Mouse (Mus musculus): ENCODE results near the gene Amotl2. TPM values are rescaled to one million over a fixed set of nuclear protein-coding genes. Genes with fewer than 3 reads are reported as not detected.

Gene Amotl2
- 10 to 100 TPM; 15.2 to 16.5 TPM for total RNA-seq (2021)

- DNase-seq (ENCODE audit: extremely low spot score in 1 of 2, low spot score in 2 of 2) = no peak
- intact Hi-C loops (cut with DNase I) = loop anchor here (5.0 to 10.0 kb wide), 3 partner anchors 66 to 148 kb away; no protein-coding TSS in a partner anchor
Measured at GRCm38 (mm10) chr9:102716481-102717163, at the start of gene Amotl2. Gene Amotl2, plus strand, starts transcription at chr9:102716672.

GRCm38 (mm10) chr9:102668115-102668514 is 48.4 kb upstream of the Amotl2 start:
- no peak for DNase-seq (ENCODE audit: extremely low spot score in 1 of 2, low spot score in 2 of 2)
- intact Hi-C loops (cut with DNase I) = no loop called here

- no peak for DNase-seq (ENCODE audit: extremely low spot score in 1 of 2, low spot score in 2 of 2)
- intact Hi-C loops (cut with DNase I) = no loop called here
Measured at GRCm38 (mm10) chr9:102668906-102669305, 47.6 kb upstream of the Amotl2 start.

GRCm38 (mm10) chr9:102673381-102673780 is 43.1 kb upstream of the Amotl2 start:
- intact Hi-C loops (cut with DNase I) = no loop called here
- no peak for DNase-seq (ENCODE audit: extremely low spot score in 1 of 2, low spot score in 2 of 2)

GRCm38 (mm10) chr9:102675922-102676321 is 40.5 kb upstream of the Amotl2 start:
- DNase-seq (ENCODE audit: extremely low spot score in 1 of 2, low spot score in 2 of 2) = no peak
- intact Hi-C loops (cut with DNase I) = no loop called here

GRCm38 (mm10) chr9:102681470-102681869 is 35.0 kb upstream of the Amotl2 start:
- no peak for DNase-seq (ENCODE audit: extremely low spot score in 1 of 2, low spot score in 2 of 2)
- intact Hi-C loops (cut with DNase I) = no loop called here

GRCm38 (mm10) chr9:102687943-102688342 is 28.5 kb upstream of the Amotl2 start:
- peak in 1 of 2 experiments; percentile 51 for DNase-seq (ENCODE audit: extremely low spot score in 1 of 2, low spot score in 2 of 2)
- intact Hi-C loops (cut with DNase I) = no loop called here

- DNase-seq (ENCODE audit: extremely low spot score in 1 of 2, low spot score in 2 of 2) = no peak
- intact Hi-C loops (cut with DNase I) = no loop called here
Measured at GRCm38 (mm10) chr9:102689406-102689939, 27.0 kb upstream of the Amotl2 start.

- DNase-seq (ENCODE audit: extremely low spot score in 1 of 2, low spot score in 2 of 2) = peak; percentile 40 to 82
- intact Hi-C loops (cut with DNase I) = loop anchor here (1.0 kb wide), 1 partner anchor 28 kb away; no protein-coding TSS in a partner anchor
Measured at GRCm38 (mm10) chr9:102689940-102690642, 26.4 kb upstream of the Amotl2 start.

- DNase-seq (ENCODE audit: extremely low spot score in 1 of 2, low spot score in 2 of 2) = no peak
- intact Hi-C loops (cut with DNase I) = loop anchor here (1.0 kb wide), 1 partner anchor 27 kb away; no protein-coding TSS in a partner anchor
Measured at GRCm38 (mm10) chr9:102690891-102691290, 25.6 kb upstream of the Amotl2 start.

GRCm38 (mm10) chr9:102692564-102693475 is 23.7 kb upstream of the Amotl2 start:
- intact Hi-C loops (cut with DNase I) = no loop called here
- no peak for DNase-seq (ENCODE audit: extremely low spot score in 1 of 2, low spot score in 2 of 2)

GRCm38 (mm10) chr9:102701042-102701441 is 15.4 kb upstream of the Amotl2 start:
- intact Hi-C loops (cut with DNase I) = no loop called here

GRCm38 (mm10) chr9:102709504-102710135 is 6.9 kb upstream of the Amotl2 start:
- intact Hi-C loops (cut with DNase I) = loop anchor here (10.0 kb wide), 1 partner anchor 155 kb away; no protein-coding TSS in a partner anchor
- peak in 1 of 2 experiments; percentile 54 for DNase-seq (ENCODE audit: extremely low spot score in 1 of 2, low spot score in 2 of 2)

More at GRCm38 (mm10) chr9:102701042-102701441, 15.4 kb upstream of the Amotl2 start:
- DNase-seq (ENCODE audit: extremely low spot score in 1 of 2, low spot score in 2 of 2) = no peak

GRCm38 (mm10) chr9:102710520-102710919 is 6.0 kb upstream of the Amotl2 start:
- intact Hi-C loops (cut with DNase I) = loop anchor here (10.0 kb wide), 1 partner anchor 154 kb away; no protein-coding TSS in a partner anchor
- DNase-seq (ENCODE audit: extremely low spot score in 1 of 2, low spot score in 2 of 2) = no peak

- intact Hi-C loops (cut with DNase I) = loop anchor here (10.0 kb wide), 1 partner anchor 151 kb away; no protein-coding TSS in a partner anchor
- DNase-seq (ENCODE audit: extremely low spot score in 1 of 2, low spot score in 2 of 2) = peak in 1 of 2 experiments; percentile 59
Measured at GRCm38 (mm10) chr9:102713797-102714196, 2.7 kb upstream of the Amotl2 start.

- intact Hi-C loops (cut with DNase I) = loop anchor here (5.0 to 10.0 kb wide), 3 partner anchors 67 to 150 kb away; no protein-coding TSS in a partner anchor
- peak in 1 of 2 experiments; percentile 67 for DNase-seq (ENCODE audit: extremely low spot score in 1 of 2, low spot score in 2 of 2)
Measured at GRCm38 (mm10) chr9:102714893-102715505, 1.5 kb upstream of the Amotl2 start.

GRCm38 (mm10) chr9:102715506-102715900 is 969 bp upstream of the Amotl2 start:
- intact Hi-C loops (cut with DNase I) = loop anchor here (5.0 to 10.0 kb wide), 3 partner anchors 67 to 149 kb away; no protein-coding TSS in a partner anchor
- no peak for DNase-seq (ENCODE audit: extremely low spot score in 1 of 2, low spot score in 2 of 2)
